Mouse (Mus musculus) intestine, postnatal 0 days (tissue): ENCODE measurements at regions not wholly inside any gene's neighbourhood (a gene's known extent, or its start where the extent isn't known, plus 50 kb on each side); places are given as distances from the start of the nearest gene placed in this dataset.
A peak's percentile ranks its signal among the peaks of the same experiment; 100 is the strongest.

Source experiments
- ATAC-seq: fragments of 200-750 bp; cut with Nextera tagmentation; 2 replicates; pipeline ENCODE4 v1.8.0; 2017; ENCODE audit warnings: mild to moderate bottlenecking, moderate TSS enrichment, moderate library complexity
- H3K27ac ChIP-seq: fragments of 300-500 bp; sonication (generic); 2 replicates; pipeline ENCODE4 v1.5.1; 2014; ENCODE audit warnings: mild to moderate bottlenecking, low read depth, low read length, moderate library complexity
- H3K27me3 ChIP-seq: fragments of 300-500 bp; sonication (generic); replicated peaks from 2 replicates; pipeline ENCODE4 v1.6.1; 2014; ENCODE audit warnings: low read length, mixed read lengths; ENCODE audit not compliant: control insufficient read depth, insufficient read depth
- H3K36me3 ChIP-seq: fragments of 300-500 bp; sonication (generic); 2 replicates; pipeline ENCODE4 v1.6.1; 2014; ENCODE audit warnings: mild to moderate bottlenecking, moderate library complexity; ENCODE audit not compliant: control insufficient read depth, insufficient read depth
- H3K4me1 ChIP-seq: fragments of 300-500 bp; sonication (generic); replicated peaks from 2 replicates; pipeline ENCODE4 v1.6.1; 2014; ENCODE audit warnings: antibody characterized with exemption, low read length, mixed read lengths; ENCODE audit not compliant: control insufficient read depth, insufficient read depth
- H3K4me2 ChIP-seq: fragments of 300-500 bp; sonication (generic); replicated peaks from 2 replicates; pipeline ENCODE4 v1.6.1; 2014; ENCODE audit warnings: low read depth, mild to moderate bottlenecking, moderate library complexity
- H3K4me3 ChIP-seq: fragments of 300-500 bp; sonication (generic); 2 replicates; pipeline ENCODE4 v1.5.1; 2014; ENCODE audit warnings: low read depth, low read length
- H3K9ac ChIP-seq: fragments of 300-500 bp; sonication (generic); 2 replicates; pipeline ENCODE4 v1.6.1; 2014; ENCODE audit warnings: mild to moderate bottlenecking, low read depth, low read length
- H3K9me3 ChIP-seq: fragments of 300-500 bp; sonication (generic); 2 replicates; pipeline ENCODE4 v1.6.1; 2016; ENCODE audit warnings: mixed run types; ENCODE audit not compliant: control insufficient read depth
- CTCF ChIP-seq: sonication (generic); IDR thresholded peaks from 2 replicates; pipeline ENCODE4 v1.5.1; 2016; ENCODE audit warnings: low read depth, mild to moderate bottlenecking, control low read depth, antibody characterized with exemption, moderate library complexity
- WGBS: fragments of 180-500 bp; shearing (Covaris S2); extraction: QIAGEN DNeasy Blood & Tissue Kit; methylation state at CpG from one replicate; pipeline ENCODE4 v1.1.7; 2014; 5-methylcytosine and 5-hydroxymethylcytosine counted together

DNA sequence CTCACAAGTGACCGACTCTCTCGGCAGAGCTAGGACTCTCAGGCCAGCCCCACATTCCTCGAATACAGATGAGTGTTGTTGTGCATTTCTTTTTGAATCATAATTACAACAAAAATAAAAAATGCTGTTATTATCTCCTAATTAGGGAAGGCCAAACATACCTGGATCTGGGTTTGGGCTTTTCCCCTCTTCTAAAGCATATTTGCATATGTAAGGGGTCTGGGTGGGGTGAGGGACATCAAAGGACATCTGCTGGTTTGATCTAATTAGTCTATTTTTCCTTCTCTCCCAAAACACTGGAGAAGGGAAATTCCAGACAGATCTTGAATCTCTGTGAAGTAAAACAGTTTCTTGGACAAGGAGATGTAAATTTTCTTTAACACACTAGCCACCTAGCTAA is 85.3 kb downstream of the Tfap2a start:
- Histone ChIP-seq H3K9me3 (no peaks in the 10 kb centered on the region), H3K4me3 (no peak overlapping the region), H3K27me3 (no peaks in the 10 kb centered on the region), H3K27ac (no peak overlapping the region), H3K4me1 (no peaks in the 10 kb centered on the region), H3K4me2 (no peak overlapping the region), H3K9ac (no peak overlapping the region), H3K36me3 (no peaks in the 10 kb centered on the region)
- WGBS, result 76% methylated on average over 3 of the region's 3 CpGs
- ATAC-seq, result no peak
- TF ChIP-seq CTCF, result no peak

DNA sequence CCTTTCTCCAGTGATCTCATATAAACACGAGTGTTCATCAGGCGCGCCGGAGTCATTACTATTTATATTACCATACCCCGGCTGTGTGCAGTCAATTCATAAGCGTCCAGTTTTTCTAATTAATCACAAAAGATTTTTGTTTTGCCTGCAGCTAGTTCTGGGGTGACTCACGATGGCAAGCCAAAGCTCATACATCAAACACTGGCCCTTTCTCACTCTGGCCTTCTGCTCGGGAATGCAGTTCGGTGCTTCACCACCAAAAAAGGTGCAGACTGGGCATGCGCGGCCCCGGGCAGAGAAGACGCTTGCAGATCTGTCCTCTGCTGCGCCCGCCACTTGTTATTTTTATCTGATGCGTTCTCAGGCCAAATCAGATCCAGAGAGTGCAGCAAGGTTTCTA is 87.1 kb downstream of the Tfap2a start:
- H3K9me3 ChIP-seq, result no peaks in the 10 kb centered on the region
- no peak overlapping the region for H3K9ac ChIP-seq
- no peak overlapping the region for H3K4me2 ChIP-seq
- no peak overlapping the region for H3K27ac ChIP-seq
- ATAC-seq, result peak; percentile 38; the same call in 1 of the 2 replicates
- H3K4me1 ChIP-seq, result no peaks in the 10 kb centered on the region
- 52% methylated on average over 16 of the region's 16 CpGs for WGBS
- H3K36me3 ChIP-seq, result no peaks in the 10 kb centered on the region
- peak; percentile 37; the same call in 1 of the 2 replicates for TF ChIP-seq CTCF
- no peak overlapping the region for H3K4me3 ChIP-seq
- no peaks in the 10 kb centered on the region for H3K27me3 ChIP-seq

DNA sequence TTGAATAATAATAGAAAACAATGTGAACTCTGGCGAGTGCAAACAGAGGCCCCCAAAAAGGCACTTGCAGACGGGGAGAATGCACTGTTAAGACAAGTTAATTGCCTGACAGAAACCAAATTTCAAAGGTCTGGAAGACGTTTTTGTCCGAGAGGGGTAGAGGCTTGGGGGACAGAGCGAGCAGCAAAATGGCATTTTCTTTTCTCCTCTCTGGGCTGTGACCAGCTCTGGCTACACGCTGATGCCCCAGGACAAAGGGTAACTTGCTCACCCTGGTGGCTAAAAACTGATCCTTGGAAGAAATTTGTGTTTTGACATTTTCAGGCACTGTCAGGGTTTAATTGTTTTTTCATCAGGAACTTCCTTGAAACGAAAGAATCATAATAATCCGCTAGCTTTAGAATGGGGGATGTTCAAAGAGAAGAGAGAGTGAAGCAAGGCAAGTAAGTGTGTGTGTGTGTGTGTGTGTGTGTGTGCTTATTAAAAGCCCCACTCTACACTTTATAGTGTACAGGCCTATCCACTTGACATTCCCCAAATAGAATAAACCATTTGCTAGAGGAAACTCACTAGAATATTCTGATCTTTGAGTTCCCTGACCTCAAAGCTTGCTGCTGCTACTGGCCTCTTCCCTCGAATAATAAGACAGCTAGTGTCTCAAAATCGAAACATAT is 88.0 kb downstream of the Tfap2a start:
- no peaks in the 10 kb centered on the region for H3K9me3 ChIP-seq
- H3K4me1 ChIP-seq, result no peaks in the 10 kb centered on the region
- H3K27me3 ChIP-seq, result no peaks in the 10 kb centered on the region
- no peak overlapping the region for H3K4me2 ChIP-seq
- H3K27ac ChIP-seq, result no peak overlapping the region
- no peak overlapping the region for H3K4me3 ChIP-seq
- no peak for ATAC-seq
- TF ChIP-seq CTCF, result peak; percentile 33
- 33% methylated on average over 10 of the region's 10 CpGs for WGBS
- no peaks in the 10 kb centered on the region for H3K36me3 ChIP-seq
- H3K9ac ChIP-seq, result no peak overlapping the region

DNA sequence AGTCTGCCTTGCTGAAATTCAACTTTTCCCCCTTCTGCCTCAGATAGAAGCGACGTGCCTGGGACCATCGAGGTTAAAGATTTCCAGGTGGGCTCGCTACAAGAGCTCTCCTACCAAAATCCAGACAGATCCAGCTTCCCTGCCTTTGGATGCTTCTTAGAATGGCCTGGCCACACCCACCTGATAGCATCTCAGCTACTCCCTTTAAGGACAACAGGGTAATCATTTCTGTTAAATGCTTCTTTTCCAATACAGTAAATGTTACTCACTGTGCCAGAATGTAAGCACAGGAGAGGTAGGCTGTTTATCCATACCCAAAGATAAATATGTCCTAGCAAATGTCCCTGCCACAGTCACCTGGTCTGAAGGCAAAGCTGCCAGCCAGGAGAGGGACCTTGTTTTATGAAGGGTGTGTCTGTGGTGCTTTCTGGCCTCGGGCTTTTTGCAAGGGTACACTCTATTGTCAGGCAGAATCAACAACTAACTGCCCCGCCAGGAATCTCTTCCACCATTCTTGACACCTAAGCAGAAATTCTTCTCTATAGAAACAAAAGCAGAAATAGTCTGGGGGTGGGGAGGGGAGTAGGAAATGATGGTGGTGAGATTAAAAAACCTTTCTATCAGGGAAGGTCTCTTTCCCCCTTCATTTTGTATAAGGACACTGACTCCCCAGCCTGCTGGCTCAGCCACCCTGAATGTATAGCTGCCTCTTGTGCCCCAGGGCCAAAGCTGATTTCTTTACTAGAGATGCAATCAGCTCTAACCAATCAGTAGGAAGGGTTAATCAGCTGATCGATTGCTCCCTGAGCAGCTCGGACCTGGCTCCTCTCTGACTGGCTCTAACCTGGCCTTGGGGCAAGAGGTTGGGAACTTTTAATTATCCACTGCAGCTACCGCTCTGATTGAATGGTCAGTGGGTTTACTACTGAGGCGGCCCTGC is 88.8 kb downstream of the Tfap2a start:
- WGBS, result 44% methylated on average over 10 of the region's 10 CpGs

DNA sequence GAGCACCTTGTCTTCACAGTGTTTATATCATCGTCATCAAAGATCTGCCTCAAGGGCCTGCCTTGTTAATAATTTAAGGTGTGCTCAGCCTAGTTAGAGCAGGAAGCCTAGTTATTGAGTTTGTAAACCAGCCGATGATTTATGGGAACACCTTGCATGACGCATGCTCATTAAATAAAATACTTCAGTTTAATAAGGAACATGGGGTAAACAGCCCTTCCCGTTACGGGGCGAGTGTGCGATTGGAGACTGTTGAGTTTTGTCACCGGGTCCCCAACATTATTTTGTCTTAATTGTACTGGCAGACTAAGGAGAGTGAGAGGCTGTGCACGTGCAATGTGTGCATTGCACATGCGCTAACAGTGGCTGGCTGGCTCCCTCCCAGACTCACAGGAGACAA is 92.0 kb downstream of the Tfap2a start:
- no peaks in the 10 kb centered on the region for H3K36me3 ChIP-seq
- H3K4me2 ChIP-seq, result no peak overlapping the region
- H3K4me1 ChIP-seq, result no peaks in the 10 kb centered on the region
- no peak overlapping the region for H3K27ac ChIP-seq
- ATAC-seq, result no peak
- H3K27me3 ChIP-seq, result no peaks in the 10 kb centered on the region
- H3K4me3 ChIP-seq, result no peak overlapping the region
- H3K9ac ChIP-seq, result no peak overlapping the region
- no peak for TF ChIP-seq CTCF
- no peaks in the 10 kb centered on the region for H3K9me3 ChIP-seq
- 80% methylated on average over 10 of the region's 10 CpGs for WGBS

More for the DNA sequence above, 88.8 kb downstream of the Tfap2a start:
- no peak overlapping the region for H3K4me2 ChIP-seq
- no peaks in the 10 kb centered on the region for H3K27me3 ChIP-seq
- no peaks in the 10 kb centered on the region for H3K36me3 ChIP-seq
- no peak overlapping the region for H3K9ac ChIP-seq
- no peak for ATAC-seq
- no peak for TF ChIP-seq CTCF
- H3K9me3 ChIP-seq, result no peaks in the 10 kb centered on the region
- H3K4me3 ChIP-seq, result no peak overlapping the region
- no peaks in the 10 kb centered on the region for H3K4me1 ChIP-seq
- no peak overlapping the region for H3K27ac ChIP-seq

DNA sequence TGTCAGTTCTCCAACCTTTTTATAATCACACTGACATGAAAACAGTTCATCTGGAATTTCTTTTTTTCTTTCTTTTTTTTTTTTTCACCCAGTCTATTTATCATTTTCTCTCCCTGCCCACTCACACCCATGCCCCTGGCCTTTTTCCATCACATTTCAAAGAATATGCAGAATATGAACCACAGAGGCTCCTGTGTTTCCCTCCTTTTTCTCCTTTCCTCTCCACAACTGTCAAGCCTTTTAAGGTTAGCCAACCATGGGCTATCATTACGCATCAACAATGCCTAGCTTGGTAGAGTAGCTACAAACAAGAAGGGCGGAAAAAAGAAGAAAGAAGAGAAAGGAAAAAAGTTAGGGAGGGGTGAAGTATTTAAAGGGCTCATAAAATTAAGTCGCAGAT is 92.5 kb downstream of the Tfap2a start:
- Histone ChIP-seq H3K4me2 (no peak overlapping the region), H3K9me3 (no peaks in the 10 kb centered on the region), H3K4me3 (no peak overlapping the region), H3K9ac (no peak overlapping the region), H3K4me1 (no peaks in the 10 kb centered on the region), H3K27me3 (no peaks in the 10 kb centered on the region), H3K36me3 (no peaks in the 10 kb centered on the region), H3K27ac (no peak overlapping the region)
- no peak for TF ChIP-seq CTCF
- ATAC-seq, result no peak
- 90% methylated on average over 3 of the region's 3 CpGs for WGBS
